In genomic region chr9:99062544-99062943, GRCm38 (mm10) we compare ENCODE assay signal across 8 mouse cellular contexts. TPM values are rescaled to one million over a fixed set of nuclear protein-coding genes. Genes with fewer than 3 reads are reported as not detected.
DNase-seq lines count a peak whose midpoint lies in the region; ATAC-seq and TF ChIP-seq lines count a peak whose summit lies in the region.

No protein-coding gene starts in this region.

- H3K9ac ChIP-seq in ES-Bruce4 (ENCODE audit: low read depth, poor library complexity, severe bottlenecking): no peak overlapping the region
- no peak overlapping the region for H3K9ac ChIP-seq in forebrain, embryonic 13.5 days

- intact Hi-C loops in heart, postnatal 14 days (cut with DNase I): loop anchor here (1.0 to 5.0 kb wide), 5 partner anchors 80 to 386 kb away; partner anchors contain the start of gene Pik3cb

- H3K36me3 ChIP-seq in ES-Bruce4 (ENCODE audit: control insufficient read depth, insufficient read depth, low read length, poor library complexity, severe bottlenecking): peaks cover 25% of the 10 kb centered on the region
- peaks cover 31% of the 10 kb centered on the region for H3K36me3 ChIP-seq in forebrain, embryonic 13.5 days (ENCODE audit: poor library complexity, severe bottlenecking)

- WGBS in forebrain, embryonic 13.5 days: 42% methylated on average over 7 of the region's 7 CpGs

- DNase-seq in c-Kit-positive CD71-positive TER-119-positive erythroid progenitor cells, embryonic 14.5 days (ENCODE audit: low spot score): peak; percentile 66
- peak; percentile 80 to 84 for DNase-seq in heart, postnatal 14 days
- DNase-seq in kidney, postnatal 4 days: peak; percentile 88
- DNase-seq in lung, adult 18-20 months: peak; percentile 70 to 73
- peak; percentile 66 for DNase-seq in ovary, postnatal 14 days (ENCODE audit: low spot score)
- peak; percentile 69 for DNase-seq in thymus, postnatal 0 days (ENCODE audit: low spot score)

- H3K4me2 ChIP-seq in forebrain, embryonic 13.5 days: no peak overlapping the region

- no peaks in the 10 kb centered on the region for H3K27me3 ChIP-seq in ES-Bruce4 (ENCODE audit: control insufficient read depth, insufficient read depth, low read length, poor library complexity, severe bottlenecking)
- no peaks in the 10 kb centered on the region for H3K27me3 ChIP-seq in forebrain, embryonic 13.5 days

- no peak for TF ChIP-seq EP300 in ES-Bruce4 (IDR thresholded peaks at IDR 0.05; ENCODE audit: insufficient read depth, low read depth, low read length)

- H3K4me1 ChIP-seq in ES-Bruce4 (ENCODE audit: control insufficient read depth, insufficient read depth, low read length): no peaks in the 10 kb centered on the region
- no peaks in the 10 kb centered on the region for H3K4me1 ChIP-seq in forebrain, embryonic 13.5 days

- no peaks in the 10 kb centered on the region for H3K9me3 ChIP-seq in ES-Bruce4 (replicated peaks; ENCODE audit: control insufficient read depth, insufficient read depth, low read length, poor library complexity, severe bottlenecking)
- no peaks in the 10 kb centered on the region for H3K9me3 ChIP-seq in forebrain, embryonic 13.5 days (replicated peaks)

- TF ChIP-seq CTCF in ES-Bruce4 (IDR thresholded peaks at IDR 0.05; ENCODE audit: low read depth, low read length): peak; percentile 98

- no peak overlapping the region for H3K4me3 ChIP-seq in ES-Bruce4 (ENCODE audit: low read depth, low read length)
- H3K4me3 ChIP-seq in forebrain, embryonic 13.5 days: no peak overlapping the region

- ATAC-seq in forebrain, embryonic 13.5 days: peak; percentile 79

- TF ChIP-seq POLR2A in ES-Bruce4 (IDR thresholded peaks at IDR 0.05; ENCODE audit: insufficient read depth, low read length): no peak

- H3K27ac ChIP-seq in ES-Bruce4 (ENCODE audit: insufficient read depth, low read length): no peak overlapping the region
- H3K27ac ChIP-seq in forebrain, embryonic 13.5 days: no peak overlapping the region

RNA-seq across cellular contexts. Expression of gene Gm1123, which starts 27.0 kb away (rescaled TPM):
- polyA plus RNA-seq in ES-Bruce4 (2011; ENCODE audit: insufficient read depth, insufficient read length, low read depth, missing spikeins): not detected in 2 replicates
- polyA plus RNA-seq in forebrain, embryonic 13.5 days (2015; fragmentation: Nextera tagmentation; extraction: Ambion mirVana): 0.14 TPM in 1 of 2 replicates, not detected in the other
- not detected for total RNA-seq in heart, postnatal 14 days (2021)
- not detected in 2 replicates for polyA plus RNA-seq in thymus, postnatal 0 days (2015; fragmentation: Nextera tagmentation; extraction: Ambion mirVana)
